Mouse (Mus musculus): ENCODE data around the gene Gimap8.

Gimap8 gene

GRCm38 (mm10) chr6:48666159-48666586 lies 19.1 kb downstream of the Gimap8 start:
- Histone ChIP-seq H3K27me3 (ENCODE audit: insufficient read depth, low read length) (peaks cover 10% of the 10 kb centered on the region), H3K36me3 (ENCODE audit: insufficient read depth, low read length) (no peaks in the 10 kb centered on the region), H3K9me3 (ENCODE audit: low read length) (peaks cover 4% of the 10 kb centered on the region; the same call in 1 of the 2 replicates), H3K4me3 (replicated peaks; ENCODE audit: low read length) (no peak overlapping the region), H3K4me1 (replicated peaks; ENCODE audit: low read depth, low read length) (peaks cover 9% of the 10 kb centered on the region; the same call in 1 of the 2 replicates)
- TF ChIP-seq POU5F1 (IDR thresholded peaks at IDR 0.05; ENCODE audit: borderline replicate concordance, low read length), result no peak
- TF ChIP-seq NANOG (IDR thresholded peaks at IDR 0.05; ENCODE audit: borderline replicate concordance, low read length), result no peak

- no peaks in the 10 kb centered on the region for H3K36me3 ChIP-seq (ENCODE audit: insufficient read depth, low read length)
- H3K27me3 ChIP-seq (ENCODE audit: insufficient read depth, low read length), result peaks cover 10% of the 10 kb centered on the region
- H3K9me3 ChIP-seq (ENCODE audit: low read length), result 0 out of 2 replicates have a peak, but pooled peaks cover under 1% of the 10 kb centered on the region
- TF ChIP-seq POU5F1 (IDR thresholded peaks at IDR 0.05; ENCODE audit: borderline replicate concordance, low read length) (no peak), CTCF (conservative IDR thresholded peaks at IDR 0.05; ENCODE audit: low read length) (no peak), NANOG (IDR thresholded peaks at IDR 0.05; ENCODE audit: borderline replicate concordance, low read length) (no peak)
- no peak overlapping the region for H3K4me3 ChIP-seq (replicated peaks; ENCODE audit: low read length)
- H3K4me1 ChIP-seq (replicated peaks; ENCODE audit: low read depth, low read length), result peaks cover 9% of the 10 kb centered on the region; the same call in 1 of the 2 replicates
Observed at GRCm38 (mm10) chr6:48668022-48668421, 21.0 kb downstream of the Gimap8 start.

GRCm38 (mm10) chr6:48669446-48669969 lies 22.5 kb downstream of the Gimap8 start:
- H3K36me3 ChIP-seq (ENCODE audit: insufficient read depth, low read length), result no peaks in the 10 kb centered on the region
- H3K9me3 ChIP-seq (ENCODE audit: low read length), result peaks cover 13% of the 10 kb centered on the region
- no peak for TF ChIP-seq NANOG (IDR thresholded peaks at IDR 0.05; ENCODE audit: borderline replicate concordance, low read length)
- TF ChIP-seq POU5F1 (IDR thresholded peaks at IDR 0.05; ENCODE audit: borderline replicate concordance, low read length), result no peak
- no peak for TF ChIP-seq CTCF (conservative IDR thresholded peaks at IDR 0.05; ENCODE audit: low read length)
- peaks cover 10% of the 10 kb centered on the region for H3K27me3 ChIP-seq (ENCODE audit: insufficient read depth, low read length)
- H3K4me3 ChIP-seq (replicated peaks; ENCODE audit: low read length), result no peak overlapping the region
- peaks cover 12% of the 10 kb centered on the region for H3K4me1 ChIP-seq (replicated peaks; ENCODE audit: low read depth, low read length)

GRCm38 (mm10) chr6:48674291-48675058 lies 27.4 kb downstream of the Gimap8 start:
- Histone ChIP-seq H3K36me3 (ENCODE audit: insufficient read depth, low read length) (no peaks in the 10 kb centered on the region), H3K9me3 (ENCODE audit: low read length) (peaks cover 13% of the 10 kb centered on the region), H3K4me1 (replicated peaks; ENCODE audit: low read depth, low read length) (peaks cover 33% of the 10 kb centered on the region), H3K27me3 (ENCODE audit: insufficient read depth, low read length) (0 out of 2 replicates have a peak, but pooled peaks cover under 1% of the 10 kb centered on the region), H3K4me3 (replicated peaks; ENCODE audit: low read length) (no peak overlapping the region)
- TF ChIP-seq CTCF (conservative IDR thresholded peaks at IDR 0.05; ENCODE audit: low read length) (no peak), POU5F1 (IDR thresholded peaks at IDR 0.05; ENCODE audit: borderline replicate concordance, low read length) (no peak), NANOG (IDR thresholded peaks at IDR 0.05; ENCODE audit: borderline replicate concordance, low read length) (no peak)

- Histone ChIP-seq H3K27me3 (ENCODE audit: insufficient read depth, low read length) (no peaks in the 10 kb centered on the region), H3K9me3 (ENCODE audit: low read length) (peaks cover 13% of the 10 kb centered on the region), H3K36me3 (ENCODE audit: insufficient read depth, low read length) (no peaks in the 10 kb centered on the region), H3K4me1 (replicated peaks; ENCODE audit: low read depth, low read length) (peaks cover 33% of the 10 kb centered on the region), H3K4me3 (replicated peaks; ENCODE audit: low read length) (peak overlapping the region; percentile 53)
- TF ChIP-seq CTCF (conservative IDR thresholded peaks at IDR 0.05; ENCODE audit: low read length) (no peak), NANOG (IDR thresholded peaks at IDR 0.05; ENCODE audit: borderline replicate concordance, low read length) (no peak), POU5F1 (IDR thresholded peaks at IDR 0.05; ENCODE audit: borderline replicate concordance, low read length) (no peak)
Observed at GRCm38 (mm10) chr6:48675400-48675930, 28.4 kb downstream of the Gimap8 start.

GRCm38 (mm10) chr6:48675931-48676859 lies 29.2 kb downstream of the Gimap8 start, which contains the start of gene Gimap9:
Gene Gimap9, plus strand, starts transcription at chr6:48676129.
- H3K27me3 ChIP-seq (ENCODE audit: insufficient read depth, low read length), result no peaks in the 10 kb centered on the region
- no peaks in the 10 kb centered on the region for H3K36me3 ChIP-seq (ENCODE audit: insufficient read depth, low read length)
- TF ChIP-seq POU5F1 (IDR thresholded peaks at IDR 0.05; ENCODE audit: borderline replicate concordance, low read length) (peak; percentile 61; the same call in 1 of the 2 replicates), NANOG (IDR thresholded peaks at IDR 0.05; ENCODE audit: borderline replicate concordance, low read length) (no peak)
- H3K4me1 ChIP-seq (replicated peaks; ENCODE audit: low read depth, low read length), result peaks cover 33% of the 10 kb centered on the region
- H3K4me3 ChIP-seq (replicated peaks; ENCODE audit: low read length), result peak within 1 kb of the TSS; percentile 53
- H3K9me3 ChIP-seq (ENCODE audit: low read length), result peaks cover 13% of the 10 kb centered on the region

GRCm38 (mm10) chr6:48676860-48677415 lies 29.9 kb downstream of the Gimap8 start:
- TF ChIP-seq POU5F1 (IDR thresholded peaks at IDR 0.05; ENCODE audit: borderline replicate concordance, low read length) (no peak), NANOG (IDR thresholded peaks at IDR 0.05; ENCODE audit: borderline replicate concordance, low read length) (no peak)
- H3K4me3 ChIP-seq (replicated peaks; ENCODE audit: low read length), result no peak overlapping the region

More at GRCm38 (mm10) chr6:48676860-48677415, 29.9 kb downstream of the Gimap8 start:
- H3K36me3 ChIP-seq (ENCODE audit: insufficient read depth, low read length), result no peaks in the 10 kb centered on the region
- H3K9me3 ChIP-seq (ENCODE audit: low read length), result peaks cover 13% of the 10 kb centered on the region
- H3K4me1 ChIP-seq (replicated peaks; ENCODE audit: low read depth, low read length), result peaks cover 33% of the 10 kb centered on the region
- H3K27me3 ChIP-seq (ENCODE audit: insufficient read depth, low read length), result no peaks in the 10 kb centered on the region
